Mouse (Mus musculus): ENCODE data around the gene Ddx46.

Gene Ddx46

GRCm38 (mm10) chr13:55727120-55727838 lies 92.5 kb downstream of the Ddx46 start, which contains the start of gene Pcbd2:
Pcbd2 (plus strand) TSS chr13:55727368.
- DNase-seq = peak; percentile 99

- peak; percentile 96 for DNase-seq
These were observed 93.0 kb downstream of the Ddx46 start for GRCm38 (mm10) chr13:55727839-55728238.

GRCm38 (mm10) chr13:55730716-55731115 lies 95.9 kb downstream of the Ddx46 start:
- DNase-seq = no peak

Data from heart, adult 11 months (tissue).